Mouse (Mus musculus) CH12.LX (cell line): ENCODE results near the gene Cox14. TPM values are rescaled to one million over a fixed set of nuclear protein-coding genes. Genes with fewer than 3 reads are reported as not detected.

ENCODE experiments used
- DNase-seq: peaks from one replicate; pipeline ENCODE4 v3.0.0-alpha.2; 2013; ENCODE audit errors: extremely low read depth
- H3K27ac ChIP-seq: 2 replicates; pipeline ENCODE4 v1.5.1; 2012; ENCODE audit warnings: low read depth, mild to moderate bottlenecking, control low read depth, moderate library complexity; ENCODE audit not compliant: insufficient read depth
- H3K27me3 ChIP-seq: replicated peaks from 2 replicates; pipeline ENCODE3; 2012; ENCODE audit warnings: inconsistent platforms
- H3K36me3 ChIP-seq, 2 experiments: replicated peaks in 1 of 2; 2 replicates each; pipeline versions ENCODE3 to v1.6.1; 2012; ENCODE audit warnings: inconsistent platforms in 1 of 2, low read length in 1 of 2, mild to moderate bottlenecking in 1 of 2, mixed read lengths in 1 of 2, moderate library complexity in 1 of 2; ENCODE audit not compliant: control insufficient read depth in 1 of 2, insufficient read depth in 1 of 2
- H3K4me1 ChIP-seq, 2 experiments: 2 replicates each; pipeline ENCODE4 v1.6.1; 2012; ENCODE audit warnings: inconsistent platforms in 1 of 2, moderate library complexity in 1 of 2; ENCODE audit not compliant: insufficient read depth in 2 of 2, control insufficient read depth in 1 of 2
- H3K4me2 ChIP-seq: 2 replicates; pipeline ENCODE4 v1.6.1; 2012; ENCODE audit warnings: low read depth, mild to moderate bottlenecking, control low read depth; ENCODE audit not compliant: poor library complexity, insufficient read depth, severe bottlenecking
- H3K4me3 ChIP-seq, 3 experiments: fragments of 150-350 bp in 1 of 3; sonication (generic) in 1 of 3; replicated peaks in 1 of 3; 2 replicates each; pipeline versions ENCODE3 to v1.5.1; 2011 to 2012; ENCODE audit warnings: low read depth in 2 of 3, low read length in 2 of 3, mild to moderate bottlenecking in 2 of 3, moderate library complexity in 2 of 3, control low read depth in 1 of 3, improper control_type of control experiment in 1 of 3, inconsistent platforms in 1 of 3, mixed read lengths in 1 of 3; ENCODE audit not compliant: poor library complexity in 1 of 3
- H3K79me2 ChIP-seq: replicated peaks from 2 replicates; pipeline ENCODE4 v1.6.1; 2012; ENCODE audit warnings: mild to moderate bottlenecking, moderate library complexity; ENCODE audit not compliant: control insufficient read depth, poor library complexity, insufficient read depth, severe bottlenecking; ENCODE audit errors: extremely low read depth
- H3K9ac ChIP-seq: 2 replicates; pipeline ENCODE4 v1.6.1; 2012; ENCODE audit warnings: low read depth, mild to moderate bottlenecking, control low read depth, moderate library complexity; ENCODE audit not compliant: insufficient read depth
- H3K9me3 ChIP-seq: replicated peaks from 2 replicates; pipeline ENCODE3; 2012; ENCODE audit warnings: low read length, inconsistent platforms, mixed read lengths
- BHLHE40 ChIP-seq: IDR thresholded peaks from 2 replicates; pipeline ENCODE4 v1.6.1; 2011; ENCODE audit warnings: mild to moderate bottlenecking, low read depth, low read length, improper control_type of control experiment
- CHD2 ChIP-seq: IDR thresholded peaks from 2 replicates; pipeline ENCODE4 v1.6.1; 2011; ENCODE audit warnings: low read length, improper control_type of control experiment
- CTCF ChIP-seq, 2 experiments: IDR thresholded peaks in 1 of 2; conservative IDR thresholded peaks in 1 of 2; 2 replicates each; pipeline ENCODE4 v1.5.1; 2011 to 2012; ENCODE audit warnings: low read depth in 2 of 2, low read length in 2 of 2, improper control_type of control experiment in 1 of 2, inconsistent platforms in 1 of 2, mild to moderate bottlenecking in 1 of 2, moderate library complexity in 1 of 2
- EP300 ChIP-seq: IDR thresholded peaks from 2 replicates; pipeline ENCODE4 v1.6.1; 2011; ENCODE audit warnings: low read length, improper control_type of control experiment
- HCFC1 ChIP-seq: IDR thresholded peaks from 2 replicates; pipeline ENCODE4 v1.6.1; 2012; ENCODE audit warnings: low read depth, mild to moderate bottlenecking, inconsistent platforms, low read length, improper control_type of control experiment
- JUN ChIP-seq: IDR thresholded peaks from 2 replicates; pipeline ENCODE4 v1.6.1; 2011; ENCODE audit warnings: low read depth, mild to moderate bottlenecking, low read length, improper control_type of control experiment, moderate library complexity; ENCODE audit not compliant: insufficient read depth
- JUND ChIP-seq: conservative IDR thresholded peaks from 2 replicates; pipeline ENCODE4 v1.6.1; 2011; ENCODE audit warnings: low read depth, low read length, improper control_type of control experiment
- KAT2A ChIP-seq: IDR thresholded peaks from 2 replicates; pipeline ENCODE4 v1.6.1; 2012; ENCODE audit warnings: low read length, improper control_type of control experiment, inconsistent platforms; ENCODE audit not compliant: insufficient replicate concordance
- MAFK ChIP-seq: IDR thresholded peaks from 2 replicates; pipeline ENCODE4 v1.6.1; 2011; ENCODE audit warnings: low read length, improper control_type of control experiment; ENCODE audit not compliant: insufficient replicate concordance
- MXI1 ChIP-seq: IDR thresholded peaks from 2 replicates; pipeline ENCODE4 v1.6.1; 2011; ENCODE audit warnings: mild to moderate bottlenecking, low read depth, low read length, improper control_type of control experiment
- MYC ChIP-seq: IDR thresholded peaks from 2 replicates; pipeline ENCODE4 v1.6.1; 2011; ENCODE audit warnings: low read depth, mild to moderate bottlenecking, improper control_type of control experiment, low read length
- NELFE ChIP-seq: IDR thresholded peaks from 2 replicates; pipeline ENCODE4 v1.6.1; 2011; ENCODE audit warnings: low read depth, low read length, improper control_type of control experiment
- RCOR1 ChIP-seq: conservative IDR thresholded peaks from 2 replicates; pipeline ENCODE4 v1.6.1; 2012; ENCODE audit warnings: low read depth, mild to moderate bottlenecking, inconsistent platforms, low read length, improper control_type of control experiment
- TCF12 ChIP-seq: IDR thresholded peaks from 2 replicates; pipeline ENCODE4 v1.6.1; 2014; ENCODE audit warnings: low read depth, mild to moderate bottlenecking, inconsistent platforms, low read length, improper control_type of control experiment
- UBTF ChIP-seq: IDR thresholded peaks from 2 replicates; pipeline ENCODE4 v1.6.1; 2012; ENCODE audit warnings: low read depth, mild to moderate bottlenecking, inconsistent platforms, low read length, improper control_type of control experiment, moderate library complexity
- USF2 ChIP-seq: conservative IDR thresholded peaks from 2 replicates; pipeline ENCODE4 v1.6.1; 2011; ENCODE audit warnings: low read depth, low read length, improper control_type of control experiment
- ZC3H11A ChIP-seq: IDR thresholded peaks from 2 replicates; pipeline ENCODE4 v1.6.1; 2012; ENCODE audit warnings: low read depth, mild to moderate bottlenecking, inconsistent platforms, low read length, improper control_type of control experiment
- dilution Hi-C: fragments of 300-500 bp; cut with MboI; formaldehyde crosslinking; loops from 2 replicates; pipeline ENCODE4 v1.14.3; 2020; ENCODE audit warnings: low sequenced_read_pairs; ENCODE audit not compliant: extremely low pct_unique_long_range_greater_than_20kb, extremely low pct_ligation_motif_present
- in situ Hi-C: fragments of 300-500 bp; cut with MboI; formaldehyde crosslinking; loops from 3 replicates; pipeline ENCODE4 v1.14.3; 2019; ENCODE audit warnings: low sequenced_read_pairs, low pct_ligation_motif_present, low pct_unique_long_range_greater_than_20kb, mixed read lengths
- polyA plus RNA-seq: library from polyadenylated mRNA; unstranded; fragments of >175 nt; gene quantifications from 2 replicates; pipeline ENCODE4 v1.2.1, GENCODE M21; 2012; ENCODE audit warnings: low read depth; ENCODE audit not compliant: insufficient read length
- total RNA-seq, 2 experiments: library from RNA; depleted of rRNA; stranded (reverse); fragments of 300-350 nt in 1 of 2; fragments of >200 nt in 1 of 2; gene quantifications; 2 replicates each; pipeline ENCODE4 v1.2.3; 2012 to 2014

Gene Cox14
- total and polyA plus RNA-seq, 3 experiments, result 98.8 to 140 (median 119) TPM

GRCm38 (mm10) chr15:99723120-99723514 lies 2.3 kb upstream of the Cox14 start:
- Histone ChIP-seq H3K36me3 (peaks cover 7 to 54% of the 10 kb centered on the region in 2 experiments), H3K4me3 (no peak overlapping the region), H3K4me1 (peaks cover 4 to 21% of the 10 kb centered on the region in 2 experiments; a peak in 2 of 4 replicates), H3K27ac (no peak overlapping the region), H3K4me2 (no peak overlapping the region), H3K9me3 (no peaks in the 10 kb centered on the region), H3K9ac (no peak overlapping the region), H3K27me3 (no peaks in the 10 kb centered on the region), H3K79me2 (peaks cover 11% of the 10 kb centered on the region; the same call in 1 of the 2 replicates)
- dilution Hi-C loops (no loop called here), in situ Hi-C loops (no loop called here)
- no peak for DNase-seq
- TF ChIP-seq MXI1 (no peak), RCOR1 (no peak), USF2 (no peak), KAT2A (no peak), JUND (no peak), CHD2 (no peak)

GRCm38 (mm10) chr15:99723515-99724291 lies 1.7 kb upstream of the Cox14 start:
- no peak overlapping the region for H3K9ac ChIP-seq
- DNase-seq, result no peak
- H3K36me3 ChIP-seq, result peaks cover 11 to 54% of the 10 kb centered on the region in 2 experiments

More at GRCm38 (mm10) chr15:99723515-99724291, 1.7 kb upstream of the Cox14 start:
- TF ChIP-seq CTCF (conservative IDR thresholded peaks at IDR 0.05 in 1 of 2, IDR thresholded peaks at IDR 0.05 in 1 of 2; ENCODE audit: low read depth in 2 of 2, low read length in 2 of 2), result no peak
- TF ChIP-seq HCFC1, result no peak
- TF ChIP-seq UBTF, result no peak
- no peak for TF ChIP-seq ZC3H11A
- TF ChIP-seq JUN, result no peak
- TF ChIP-seq MAFK, result no peak
- TF ChIP-seq RCOR1, result no peak
- no peak for TF ChIP-seq EP300
- no peak for TF ChIP-seq USF2
- no peak for TF ChIP-seq TCF12
- no peak for TF ChIP-seq BHLHE40
- TF ChIP-seq KAT2A, result no peak
- TF ChIP-seq NELFE, result no peak
- TF ChIP-seq MYC, result no peak
- TF ChIP-seq, all 38 proteins: peak for 0
- peaks cover 4 to 21% of the 10 kb centered on the region in 2 experiments; a peak in 2 of 4 replicates for H3K4me1 ChIP-seq
- H3K4me3 ChIP-seq, result no peak overlapping the region
- no peak overlapping the region for H3K27ac ChIP-seq
- H3K79me2 ChIP-seq, result peaks cover 11% of the 10 kb centered on the region; the same call in 1 of the 2 replicates
- no peaks in the 10 kb centered on the region for H3K27me3 ChIP-seq
- in situ Hi-C loops (no loop called here), dilution Hi-C loops (no loop called here)
- no peak overlapping the region for H3K4me2 ChIP-seq
- H3K9me3 ChIP-seq, result peaks cover 2% of the 10 kb centered on the region
